Mouse (Mus musculus): ENCODE data around the gene Mcam.

- TF ChIP-seq CTCF (IDR thresholded peaks at IDR 0.05 in 2 of 3, conservative IDR thresholded peaks at IDR 0.05 in 1 of 3; ENCODE audit: control insufficient read depth in 1 of 3, insufficient read depth in 1 of 3, low read depth in 2 of 3, low read length in 3 of 3, poor library complexity in 1 of 3, severe bottlenecking in 1 of 3), result peak; percentile 92 to 96 (median 94)
- no peak for TF ChIP-seq POLR2A (IDR thresholded peaks at IDR 0.05; ENCODE audit: control insufficient read depth in 1 of 2, insufficient read depth in 1 of 2, low read depth in 1 of 2, low read length in 2 of 2, poor library complexity in 1 of 2)
- TF ChIP-seq USF2 (IDR thresholded peaks at IDR 0.05; ENCODE audit: borderline replicate concordance in 1 of 2, insufficient read depth in 1 of 2, low read depth in 1 of 2, low read length in 2 of 2), result no peak
- TF ChIP-seq TAL1 (IDR thresholded peaks at IDR 0.05; ENCODE audit: low read length), result no peak
These were observed 15.3 kb upstream of the Mcam start for GRCm38 (mm10) chr9:44119011-44119410.
